Mouse (Mus musculus) midbrain, embryonic 10.5 days (tissue): Measurements from ENCODE around the gene Lsp1. TPM values are rescaled to one million over a fixed set of nuclear protein-coding genes. Genes with fewer than 3 reads are reported as not detected.

Experiments
- DNase-seq: peaks from one replicate; pipeline ENCODE4 v3.0.0-alpha.2; 2017; ENCODE audit warnings: low spot score
- H3K27ac ChIP-seq: fragments of 300-500 bp; sonication (generic); replicated peaks from 2 replicates; pipeline ENCODE4 v1.5.1; 2016; ENCODE audit warnings: mild to moderate bottlenecking
- H3K27me3 ChIP-seq: fragments of 300-500 bp; sonication (generic); 2 replicates; pipeline ENCODE4 v1.6.1; 2016; ENCODE audit warnings: low read depth, mild to moderate bottlenecking; ENCODE audit not compliant: poor library complexity, severe bottlenecking
- H3K36me3 ChIP-seq: fragments of 300-500 bp; sonication (generic); 2 replicates; pipeline ENCODE4 v1.6.1; 2016; ENCODE audit warnings: mild to moderate bottlenecking, moderate library complexity
- H3K4me1 ChIP-seq: fragments of 300-500 bp; sonication (generic); 2 replicates; pipeline ENCODE4 v1.6.1; 2016
- H3K4me3 ChIP-seq: fragments of 300-500 bp; sonication (generic); 2 replicates; pipeline ENCODE4 v1.5.1; 2016; ENCODE audit warnings: mild to moderate bottlenecking, moderate library complexity
- H3K9me3 ChIP-seq: fragments of 300-500 bp; sonication (generic); replicated peaks from 2 replicates; pipeline ENCODE4 v1.6.1; 2016; ENCODE audit warnings: mild to moderate bottlenecking
- WGBS: fragments of 180-500 bp; shearing (Covaris S2); methylation state at CpG from one replicate; pipeline ENCODE4 v1.1.7; 2016; 5-methylcytosine and 5-hydroxymethylcytosine counted together
- polyA plus RNA-seq: library from polyadenylated mRNA; unstranded; fragments of >200 nt; fragmentation: Nextera tagmentation; extraction: Ambion mirVana; gene quantifications from 2 replicates; pipeline ENCODE4 v1.2.1, GENCODE M21; 2016

Gene Lsp1
- polyA plus RNA-seq, result 14.2 and 15.0 TPM in 2 replicates

GRCm38 (mm10) chr7:142460636-142461077 lies at the start of gene Lsp1:
Gene Lsp1, plus strand, starts transcription at chr7:142460809.
- no peak within 1 kb of the TSS; the same call in 1 of the 2 replicates for H3K27ac ChIP-seq
- H3K36me3 ChIP-seq, result no peaks in the 10 kb centered on the region
- WGBS, result 90% methylated on average over 7 of the region's 7 CpGs
- no peak for DNase-seq
- no peaks in the 10 kb centered on the region for H3K9me3 ChIP-seq
- H3K27me3 ChIP-seq, result no peaks in the 10 kb centered on the region; the same call in 1 of the 2 replicates
- H3K4me3 ChIP-seq, result no peak within 1 kb of the TSS
- H3K4me1 ChIP-seq, result peaks cover 25% of the 10 kb centered on the region

DNA sequence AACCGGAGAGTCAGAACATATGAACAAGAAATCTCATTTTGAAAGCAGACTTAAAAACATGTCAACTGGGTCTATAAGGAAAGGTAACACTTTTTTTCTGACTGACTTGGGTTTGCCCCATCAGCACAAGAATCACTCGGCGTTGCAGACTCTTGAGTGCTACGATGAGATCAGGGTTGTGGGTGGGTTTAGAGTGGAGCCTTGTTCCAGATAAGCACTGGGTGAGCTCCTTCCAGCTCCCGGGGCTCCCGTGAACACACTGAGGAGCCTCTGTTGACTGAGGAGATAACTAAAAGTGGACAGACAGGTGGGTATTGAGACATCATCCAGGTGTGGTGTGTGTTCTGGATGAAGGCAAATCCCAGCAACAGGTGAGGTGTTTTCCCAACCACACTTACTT lies 47.3 kb upstream of the Lsp1 start:
- H3K4me3 ChIP-seq, result no peak overlapping the region
- no peaks in the 10 kb centered on the region; the same call in 1 of the 2 replicates for H3K27me3 ChIP-seq
- no peaks in the 10 kb centered on the region for H3K9me3 ChIP-seq
- no peaks in the 10 kb centered on the region for H3K4me1 ChIP-seq
- H3K36me3 ChIP-seq, result no peaks in the 10 kb centered on the region
- no peak for DNase-seq
- H3K27ac ChIP-seq, result no peak overlapping the region
- 95% methylated on average over 6 of the region's 6 CpGs for WGBS

- 77% methylated on average over 4 of the region's 4 CpGs for WGBS
- no peaks in the 10 kb centered on the region for H3K4me1 ChIP-seq
- H3K27ac ChIP-seq, result no peak overlapping the region
- no peak overlapping the region for H3K4me3 ChIP-seq
- no peak for DNase-seq
- no peaks in the 10 kb centered on the region for H3K36me3 ChIP-seq
- no peaks in the 10 kb centered on the region for H3K9me3 ChIP-seq
- H3K27me3 ChIP-seq, result no peaks in the 10 kb centered on the region; the same call in 1 of the 2 replicates
Observed at GRCm38 (mm10) chr7:142415314-142415713, 45.3 kb upstream of the Lsp1 start.

- no peaks in the 10 kb centered on the region for H3K36me3 ChIP-seq
Observed at GRCm38 (mm10) chr7:142416225-142416624, 44.4 kb upstream of the Lsp1 start.

DNA sequence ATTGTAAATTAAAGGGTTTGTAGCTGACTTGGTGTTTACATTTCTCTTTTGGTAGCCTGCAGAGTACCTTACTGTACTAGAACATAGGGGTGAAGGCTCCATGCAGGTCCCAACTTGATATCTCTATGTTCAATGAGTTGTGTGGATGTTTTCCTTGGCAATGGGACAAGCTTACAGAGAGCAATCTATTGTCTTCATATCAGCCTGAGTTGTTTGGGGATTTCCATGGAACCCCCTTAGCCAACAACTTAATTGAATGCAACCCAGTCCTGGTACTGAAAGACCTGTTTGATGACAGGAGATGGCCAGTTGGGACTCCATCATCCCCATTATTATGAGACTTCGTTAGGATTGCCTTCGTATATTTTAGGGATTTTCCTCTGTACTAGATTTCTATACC lies 42.6 kb upstream of the Lsp1 start:
- Histone ChIP-seq H3K9me3 (no peaks in the 10 kb centered on the region), H3K27me3 (no peaks in the 10 kb centered on the region), H3K4me1 (no peaks in the 10 kb centered on the region), H3K27ac (no peak overlapping the region), H3K36me3 (no peaks in the 10 kb centered on the region), H3K4me3 (no peak overlapping the region)
- DNase-seq, result no peak
- WGBS, result 97% methylated on average over 2 of the region's 2 CpGs

More at GRCm38 (mm10) chr7:142416225-142416624, 44.4 kb upstream of the Lsp1 start:
- Histone ChIP-seq H3K4me1 (no peaks in the 10 kb centered on the region), H3K4me3 (no peak overlapping the region), H3K9me3 (no peaks in the 10 kb centered on the region), H3K27me3 (no peaks in the 10 kb centered on the region; the same call in 1 of the 2 replicates), H3K27ac (no peak overlapping the region)
- WGBS, result 80% methylated on average over 3 of the region's 3 CpGs
- no peak for DNase-seq

DNA sequence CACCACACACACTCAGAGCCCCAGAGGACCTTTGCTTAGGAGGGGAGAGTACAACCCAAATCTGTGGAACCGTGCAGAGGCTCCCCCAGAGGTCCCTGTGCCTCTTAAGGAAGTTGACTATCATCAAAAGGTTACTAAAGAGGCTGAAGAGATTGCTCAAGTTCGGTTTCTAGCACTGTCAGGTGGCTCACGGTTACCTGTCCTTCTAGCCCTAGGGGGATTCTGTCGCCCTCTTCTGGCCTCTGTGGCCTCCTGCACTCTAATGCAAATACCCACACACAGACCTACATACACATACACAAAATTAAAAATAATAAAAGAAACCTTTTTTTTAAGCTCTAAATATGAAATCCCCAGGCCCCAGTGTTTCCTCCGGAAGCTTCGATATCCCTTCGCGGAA lies 41.9 kb upstream of the Lsp1 start:
- Histone ChIP-seq H3K36me3 (no peaks in the 10 kb centered on the region), H3K9me3 (no peaks in the 10 kb centered on the region), H3K27ac (no peak overlapping the region), H3K4me1 (no peaks in the 10 kb centered on the region), H3K4me3 (no peak overlapping the region), H3K27me3 (no peaks in the 10 kb centered on the region)
- DNase-seq, result no peak
- WGBS, result 91% methylated on average over 8 of the region's 8 CpGs

DNA sequence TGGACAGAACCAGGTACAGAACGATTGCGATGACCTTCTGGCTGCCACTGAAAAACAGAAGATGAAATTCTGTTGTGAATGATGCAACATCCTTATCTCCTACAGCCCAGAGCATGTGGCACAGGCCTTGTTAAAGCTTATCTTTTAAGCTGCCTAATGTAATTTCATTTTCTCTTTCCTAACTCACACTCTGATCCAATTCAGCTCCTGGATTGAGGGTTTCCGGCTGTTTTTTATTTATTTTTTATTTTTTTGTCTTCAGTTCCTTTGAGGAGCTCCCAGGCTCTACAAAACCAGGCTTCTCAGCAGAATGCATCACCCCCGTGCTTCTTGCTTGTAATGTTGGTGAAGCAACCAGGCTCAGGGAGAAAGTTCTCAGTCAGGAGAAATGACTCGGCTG lies 40.7 kb upstream of the Lsp1 start:
- no peaks in the 10 kb centered on the region for H3K27me3 ChIP-seq
- WGBS, result 82% methylated on average over 5 of the region's 5 CpGs
- DNase-seq, result no peak
- H3K36me3 ChIP-seq, result no peaks in the 10 kb centered on the region
- no peaks in the 10 kb centered on the region for H3K9me3 ChIP-seq
- H3K4me1 ChIP-seq, result no peaks in the 10 kb centered on the region
- no peak overlapping the region for H3K27ac ChIP-seq
- no peak overlapping the region for H3K4me3 ChIP-seq

DNA sequence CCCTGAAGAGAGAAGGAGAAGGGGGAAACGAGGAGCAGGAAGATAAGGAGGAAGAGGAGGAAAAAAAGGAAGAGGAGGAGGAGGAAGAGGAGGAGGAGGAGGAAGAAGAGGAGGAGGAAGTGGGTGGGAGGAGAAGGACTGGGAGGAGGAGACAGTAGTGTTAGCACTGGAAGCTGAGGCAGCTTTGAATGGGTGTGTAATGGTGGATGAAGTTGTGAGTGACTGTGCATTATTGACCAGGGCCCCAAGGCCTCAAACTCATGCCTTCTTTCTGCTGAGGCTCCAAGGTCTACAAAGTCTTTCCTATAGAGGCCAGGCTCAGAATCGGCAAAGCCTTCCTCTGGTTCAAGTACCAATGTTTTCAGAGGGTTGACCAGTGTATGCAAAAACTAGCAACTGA lies 38.8 kb upstream of the Lsp1 start:
- H3K36me3 ChIP-seq, result no peaks in the 10 kb centered on the region
- H3K4me1 ChIP-seq, result 0 out of 2 replicates have a peak, but pooled peaks cover 2% of the 10 kb centered on the region
- H3K4me3 ChIP-seq, result no peak overlapping the region
- whole genome bisulfite sequencing, result 77% methylated on average over 2 of the region's 2 CpGs
- no peak for DNase-seq
- no peak overlapping the region for H3K27ac ChIP-seq
- H3K9me3 ChIP-seq, result no peaks in the 10 kb centered on the region
- peaks cover 3% of the 10 kb centered on the region; the same call in 1 of the 2 replicates for H3K27me3 ChIP-seq

DNA sequence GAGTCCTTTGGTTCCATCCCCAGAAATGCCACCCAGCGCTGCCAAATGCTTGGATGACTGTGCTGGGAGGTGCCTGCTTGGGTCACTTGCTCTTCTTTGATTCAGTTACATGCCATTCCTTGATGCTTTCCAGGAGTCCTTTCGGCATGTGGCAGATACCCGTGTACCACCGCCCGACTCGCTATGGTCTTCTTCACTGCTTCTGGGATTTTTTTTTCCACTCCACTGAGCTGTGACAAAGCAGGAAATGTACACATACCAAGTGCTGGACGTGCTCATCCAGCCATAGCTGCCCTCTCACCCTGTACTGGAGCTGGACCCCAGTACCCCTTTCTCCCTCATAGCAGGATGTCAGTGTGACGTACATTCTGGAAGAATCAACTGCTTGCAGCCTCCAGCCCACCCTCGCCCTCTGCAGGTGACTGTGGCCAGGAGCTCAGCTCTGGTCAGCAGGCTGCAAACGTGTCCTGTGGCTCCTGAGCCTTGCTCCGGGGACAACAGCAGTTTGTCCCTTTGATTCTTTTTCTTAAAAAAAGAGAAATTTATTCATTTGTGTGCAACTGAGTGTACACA lies 34.9 kb upstream of the Lsp1 start:
- WGBS, result 65% methylated on average over 11 of the region's 11 CpGs
- no peak overlapping the region for H3K4me3 ChIP-seq
- no peak for DNase-seq
- peaks cover 10% of the 10 kb centered on the region for H3K4me1 ChIP-seq
- no peak overlapping the region for H3K27ac ChIP-seq
- no peaks in the 10 kb centered on the region for H3K9me3 ChIP-seq
- no peaks in the 10 kb centered on the region for H3K36me3 ChIP-seq
- peaks cover 20% of the 10 kb centered on the region; the same call in 1 of the 2 replicates for H3K27me3 ChIP-seq

GRCm38 (mm10) chr7:142428213-142428612 lies 32.4 kb upstream of the Lsp1 start:
- WGBS, result 4% methylated on average over 7 of the region's 7 CpGs
- Histone ChIP-seq H3K4me1 (peaks cover 10% of the 10 kb centered on the region), H3K36me3 (no peaks in the 10 kb centered on the region), H3K27me3 (peaks cover 20% of the 10 kb centered on the region; the same call in 1 of the 2 replicates), H3K9me3 (no peaks in the 10 kb centered on the region), H3K4me3 (no peak overlapping the region), H3K27ac (no peak overlapping the region)
- peak; percentile 84 for DNase-seq

- WGBS, result 84% methylated on average over 12 of the region's 12 CpGs
- H3K4me3 ChIP-seq, result no peak overlapping the region
- H3K27me3 ChIP-seq, result peaks cover 29% of the 10 kb centered on the region; the same call in 1 of the 2 replicates
- H3K27ac ChIP-seq, result 0 out of 2 replicates have a peak overlapping the region, but pooled peaks have one; percentile 34
- H3K36me3 ChIP-seq, result no peaks in the 10 kb centered on the region
- DNase-seq, result no peak
- no peaks in the 10 kb centered on the region for H3K9me3 ChIP-seq
- H3K4me1 ChIP-seq, result peaks cover 12% of the 10 kb centered on the region
Observed at GRCm38 (mm10) chr7:142430160-142430678, 30.4 kb upstream of the Lsp1 start.

DNA sequence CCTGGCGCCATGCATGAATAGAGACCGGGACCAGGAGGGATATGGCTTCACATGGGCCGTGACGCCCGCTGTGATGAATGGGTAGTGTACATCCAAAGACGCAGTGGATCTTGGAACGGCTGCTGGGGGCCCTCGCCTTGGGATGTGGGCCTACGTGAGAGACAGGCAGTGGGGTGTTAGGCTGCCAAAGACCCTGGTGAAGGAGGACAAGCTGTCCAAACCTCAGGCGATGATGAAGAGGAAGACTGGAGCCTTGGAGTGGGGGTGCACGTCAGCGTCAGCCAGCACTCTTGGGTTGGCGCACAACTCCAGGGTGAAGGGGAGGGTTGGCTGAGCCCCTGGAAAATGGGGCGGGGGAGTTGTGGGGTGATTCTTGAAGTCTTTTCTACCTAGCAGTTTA lies 29.5 kb upstream of the Lsp1 start:
- DNase-seq, result no peak
- WGBS, result 93% methylated on average over 14 of the region's 14 CpGs
- Histone ChIP-seq H3K9me3 (no peaks in the 10 kb centered on the region), H3K36me3 (no peaks in the 10 kb centered on the region), H3K4me1 (peaks cover 10% of the 10 kb centered on the region), H3K4me3 (no peak overlapping the region), H3K27me3 (peaks cover 31% of the 10 kb centered on the region; the same call in 1 of the 2 replicates), H3K27ac (no peak overlapping the region)

DNA sequence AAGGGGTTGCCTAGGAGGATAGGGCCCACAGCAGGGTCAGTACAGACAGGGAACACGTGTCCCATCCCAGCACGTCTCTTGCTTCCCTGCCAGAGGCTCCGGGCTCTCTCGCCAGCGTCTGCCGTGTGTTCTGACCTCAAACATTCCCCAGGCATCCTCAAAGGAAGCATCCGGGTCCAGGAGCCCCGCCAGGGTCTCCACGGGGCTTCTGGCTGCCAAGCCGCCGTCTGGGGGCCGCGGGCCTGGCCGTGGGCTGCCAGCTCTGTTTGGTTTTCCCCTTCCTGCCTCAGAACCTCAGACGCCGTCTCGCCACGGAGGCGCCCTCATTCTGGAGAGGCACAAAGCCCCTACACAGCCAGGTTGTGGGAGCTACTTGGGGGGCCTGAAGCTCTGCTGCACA lies 27.0 kb upstream of the Lsp1 start:
- Histone ChIP-seq H3K36me3 (no peaks in the 10 kb centered on the region), H3K9me3 (no peaks in the 10 kb centered on the region), H3K4me1 (peaks cover 3% of the 10 kb centered on the region; the same call in 1 of the 2 replicates), H3K27ac (no peak overlapping the region), H3K4me3 (no peak overlapping the region), H3K27me3 (peaks cover 28% of the 10 kb centered on the region; the same call in 1 of the 2 replicates)
- no peak for DNase-seq
- WGBS, result 61% methylated on average over 19 of the region's 19 CpGs
